Mouse (Mus musculus) small intestine, adult 2 months (tissue): ENCODE measurements around the gene Cntnap5a. TPM values are rescaled to one million over a fixed set of nuclear protein-coding genes. Genes with fewer than 3 reads are reported as not detected.

ENCODE experiments used
- H3K27ac ChIP-seq: fragments of 200-500 bp; 2 replicates; pipeline ENCODE4 v1.5.1; 2012; ENCODE audit warnings: low read depth, low read length, control low read depth, inconsistent platforms; ENCODE audit not compliant: insufficient read depth
- H3K27me3 ChIP-seq: fragments of 200-500 bp; 2 replicates; pipeline ENCODE4 v1.6.1; 2012; ENCODE audit warnings: mild to moderate bottlenecking, moderate library complexity, low read length, inconsistent platforms; ENCODE audit not compliant: control insufficient read depth, insufficient read depth
- H3K36me3 ChIP-seq: fragments of 200-500 bp; 2 replicates; pipeline ENCODE4 v1.6.1; 2012; ENCODE audit warnings: mild to moderate bottlenecking, low read length, control low read depth, inconsistent platforms; ENCODE audit not compliant: control insufficient read depth, insufficient read depth
- H3K4me1 ChIP-seq: fragments of 200-500 bp; 2 replicates; pipeline ENCODE4 v1.6.1; 2012; ENCODE audit warnings: low read length, inconsistent platforms, mixed read lengths; ENCODE audit not compliant: control insufficient read depth, insufficient read depth, insufficient read length
- H3K4me3 ChIP-seq: fragments of 200-500 bp; 2 replicates; pipeline ENCODE4 v1.5.1; 2012; ENCODE audit warnings: low read depth, mild to moderate bottlenecking, control low read depth, inconsistent platforms, low read length, moderate library complexity
- CTCF ChIP-seq: fragments of 200-500 bp; IDR thresholded peaks from 2 replicates; pipeline ENCODE4 v1.5.1; 2012; ENCODE audit warnings: low read depth, mild to moderate bottlenecking, control low read depth, inconsistent platforms, low read length, moderate library complexity, mixed read lengths; ENCODE audit not compliant: insufficient replicate concordance, insufficient read length; ENCODE audit errors: extremely low read depth
- POLR2A ChIP-seq: fragments of 200-500 bp; IDR thresholded peaks from 2 replicates; pipeline ENCODE4 v1.6.1; 2012; ENCODE audit warnings: low read depth, mild to moderate bottlenecking, control low read depth, inconsistent platforms, low read length, moderate library complexity
- WGBS: fragments of 180-500 bp; shearing (Covaris S2); methylation state at CpG from one replicate; pipeline ENCODE4 v1.1.7; 2018; 5-methylcytosine and 5-hydroxymethylcytosine counted together
- polyA plus RNA-seq: library from polyadenylated mRNA; depleted of rRNA; stranded (reverse); fragments of >200 nt; gene quantifications from 2 replicates; pipeline ENCODE4 v1.2.3, GENCODE M21; 2012

Cntnap5a gene
- polyA plus RNA-seq, 1 experiment = 0.06 TPM

GRCm38 (mm10) chr1:116409836-116410235 is 725.3 kb downstream of the Cntnap5a start:
- Histone ChIP-seq H3K27me3 (no peaks in the 10 kb centered on the region), H3K27ac (no peak overlapping the region), H3K4me1 (no peaks in the 10 kb centered on the region), H3K36me3 (no peaks in the 10 kb centered on the region), H3K4me3 (no peak overlapping the region)
- WGBS = 81% methylated on average over 1 of the region's 1 CpGs
- TF ChIP-seq POLR2A = no peak
- TF ChIP-seq CTCF = no peak

GRCm38 (mm10) chr1:116428396-116428795 is 743.8 kb downstream of the Cntnap5a start:
- WGBS = 62% methylated on average over 2 of the region's 2 CpGs
- no peak overlapping the region for H3K4me3 ChIP-seq
- H3K4me1 ChIP-seq = no peaks in the 10 kb centered on the region
- no peak for TF ChIP-seq POLR2A
- TF ChIP-seq CTCF = no peak
- H3K36me3 ChIP-seq = no peaks in the 10 kb centered on the region
- H3K27ac ChIP-seq = no peak overlapping the region
- no peaks in the 10 kb centered on the region for H3K27me3 ChIP-seq

GRCm38 (mm10) chr1:116455115-116455717 is 770.7 kb downstream of the Cntnap5a start:
- H3K27me3 ChIP-seq = no peaks in the 10 kb centered on the region
- TF ChIP-seq CTCF (no peak), POLR2A (no peak)
- H3K4me1 ChIP-seq = no peaks in the 10 kb centered on the region
- 62% methylated on average over 4 of the region's 4 CpGs for WGBS
- no peak overlapping the region for H3K27ac ChIP-seq
- H3K4me3 ChIP-seq = no peak overlapping the region
- no peaks in the 10 kb centered on the region for H3K36me3 ChIP-seq

DNA sequence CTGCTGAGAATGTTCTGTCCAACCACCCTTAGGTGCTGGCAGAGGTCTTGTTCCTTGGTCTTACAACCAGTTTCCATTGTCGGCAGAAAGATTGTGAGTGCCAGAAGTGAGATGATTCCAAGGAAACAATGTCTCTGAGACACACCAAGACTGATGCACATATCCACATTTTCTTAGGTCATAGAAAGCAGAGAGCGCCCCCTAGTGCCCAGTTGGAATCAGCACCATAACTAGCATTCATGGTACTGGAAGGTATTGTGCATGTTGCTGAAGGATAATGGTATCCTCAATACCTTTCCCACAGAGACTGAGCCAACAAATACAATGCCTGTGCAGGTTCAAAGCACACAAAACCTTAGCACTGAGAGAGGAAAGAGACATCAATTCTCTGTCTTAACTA is 793.1 kb downstream of the Cntnap5a start:
- WGBS = 29% methylated on average over 2 of the region's 2 CpGs
- Histone ChIP-seq H3K27ac (no peak overlapping the region), H3K27me3 (no peaks in the 10 kb centered on the region), H3K36me3 (no peaks in the 10 kb centered on the region), H3K4me3 (no peak overlapping the region), H3K4me1 (no peaks in the 10 kb centered on the region)
- no peak for TF ChIP-seq POLR2A
- no peak for TF ChIP-seq CTCF

DNA sequence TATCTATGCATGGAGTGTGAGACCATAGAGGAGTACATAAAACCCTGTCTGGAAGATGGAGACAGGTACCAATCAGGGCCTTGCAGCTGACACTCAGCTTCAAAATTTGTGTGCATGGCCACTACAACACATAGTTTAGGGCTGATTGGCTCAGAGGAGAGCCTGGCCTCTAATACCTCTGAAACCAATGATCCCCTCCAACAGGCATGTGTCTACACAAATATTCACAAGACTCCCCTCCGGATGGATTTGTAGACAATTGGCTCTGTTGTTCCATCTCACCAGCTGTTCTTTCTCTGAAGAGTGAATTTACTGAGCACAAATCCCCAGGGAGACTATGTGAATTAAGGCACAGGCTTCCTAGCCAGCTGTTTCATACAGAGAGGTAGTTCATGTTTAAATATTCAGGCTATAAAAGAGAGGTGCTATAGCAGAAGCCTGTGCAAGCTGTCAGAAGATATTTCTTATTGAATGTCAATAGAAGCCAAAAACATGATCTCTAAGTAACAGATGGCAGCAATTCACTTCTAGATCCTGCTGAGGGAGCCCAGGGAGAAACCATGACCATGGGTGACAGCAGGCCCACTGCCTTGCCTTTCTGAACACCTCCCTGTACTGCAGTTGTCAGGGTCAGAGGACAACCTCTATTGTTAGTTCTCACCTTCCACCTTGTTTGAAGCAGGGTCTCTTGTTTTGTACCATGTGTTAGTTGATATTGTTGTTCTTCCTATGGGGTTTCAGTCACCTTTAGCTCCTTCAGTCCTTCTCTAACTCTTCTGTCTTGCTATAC is 804.4 kb downstream of the Cntnap5a start:
- Histone ChIP-seq H3K36me3 (no peaks in the 10 kb centered on the region), H3K4me1 (no peaks in the 10 kb centered on the region), H3K4me3 (no peak overlapping the region), H3K27me3 (no peaks in the 10 kb centered on the region), H3K27ac (no peak overlapping the region)
- WGBS = 70% methylated on average over 1 of the region's 1 CpGs
- TF ChIP-seq POLR2A (no peak), CTCF (no peak)

- no peaks in the 10 kb centered on the region for H3K4me1 ChIP-seq
- H3K27ac ChIP-seq = no peak overlapping the region
- TF ChIP-seq CTCF = no peak
- TF ChIP-seq POLR2A = no peak
- H3K27me3 ChIP-seq = no peaks in the 10 kb centered on the region
- H3K36me3 ChIP-seq = no peaks in the 10 kb centered on the region
- 66% methylated on average over 4 of the region's 4 CpGs for WGBS
- H3K4me3 ChIP-seq = no peak overlapping the region
Measured at GRCm38 (mm10) chr1:116577969-116578666, 893.6 kb downstream of the Cntnap5a start.

DNA sequence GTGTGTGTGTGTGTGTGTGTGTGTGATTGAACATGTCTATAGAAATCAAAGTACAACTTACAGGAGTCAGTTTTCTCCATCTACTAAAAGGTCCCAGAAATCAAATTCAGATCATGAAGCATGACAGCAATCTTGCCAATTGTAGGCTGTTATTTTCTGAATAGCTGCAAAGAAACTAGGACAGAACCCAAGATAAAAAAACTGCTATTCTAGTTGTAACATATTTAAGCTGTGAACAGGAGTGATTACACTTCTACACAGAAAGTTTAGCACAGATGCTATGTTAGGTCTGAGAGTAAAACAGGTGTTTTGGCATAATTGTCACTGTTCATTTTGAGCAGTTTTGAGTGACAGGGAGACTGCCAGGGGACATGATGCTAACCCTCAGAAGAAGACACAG is 931.7 kb downstream of the Cntnap5a start:
- H3K27ac ChIP-seq = no peak overlapping the region
- H3K4me3 ChIP-seq = no peak overlapping the region
- H3K36me3 ChIP-seq = no peaks in the 10 kb centered on the region
- H3K27me3 ChIP-seq = no peaks in the 10 kb centered on the region
- TF ChIP-seq POLR2A (no peak), CTCF (no peak)
- H3K4me1 ChIP-seq = no peaks in the 10 kb centered on the region
